Mouse (Mus musculus) 3T3-L1 (cell line): ENCODE data around the gene Nos1ap.

Experiments used
- DNase-seq: peaks from one replicate; pipeline ENCODE4 v3.0.0-alpha.2; 2015; ENCODE audit warnings: low read depth, low spot score

The Nos1ap gene

GRCm38 (mm10) chr1:170419961-170420360, 169.7 kb downstream of the Nos1ap start:
- DNase-seq = no peak

DNA sequence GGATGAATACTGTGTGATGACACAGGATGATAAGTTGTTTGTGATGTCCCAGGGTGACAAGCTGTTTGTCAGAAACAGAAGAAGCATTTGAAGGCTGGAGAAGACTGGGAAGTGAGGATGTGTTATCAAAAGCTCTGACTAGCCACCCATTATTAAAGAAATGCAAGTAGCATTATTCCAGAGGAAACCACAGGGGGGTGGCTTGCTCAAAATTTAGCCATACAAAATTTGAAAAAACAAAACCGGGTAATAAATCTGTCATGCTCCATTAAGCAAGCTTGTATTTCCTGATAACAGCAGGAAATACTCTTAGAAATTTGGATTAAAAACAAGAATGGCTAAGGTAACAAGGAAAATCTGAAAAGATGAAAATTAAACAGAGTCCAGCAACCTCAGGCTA, 171.5 kb downstream of the Nos1ap start:
- DNase-seq = no peak

GRCm38 (mm10) chr1:170416967-170417366, 172.7 kb downstream of the Nos1ap start:
- DNase-seq = no peak

DNA sequence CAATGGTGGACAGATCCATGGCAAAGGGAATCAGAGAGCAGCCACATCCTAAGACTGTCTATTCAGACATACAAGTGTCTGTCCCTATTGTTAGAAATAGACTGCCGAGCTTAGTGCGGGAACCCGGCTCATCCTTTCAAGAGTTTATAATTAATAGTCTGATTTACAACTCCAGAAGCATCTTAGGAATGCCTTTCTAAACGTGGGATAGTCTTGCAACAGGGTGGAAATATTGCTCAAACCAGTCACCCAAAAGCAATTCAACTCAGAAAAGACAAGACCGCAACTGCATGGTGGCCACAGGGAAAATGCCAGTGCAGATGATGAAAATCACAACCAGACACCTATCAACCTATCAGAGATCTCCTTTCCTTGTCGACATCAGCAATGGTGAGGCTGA, 173.5 kb downstream of the Nos1ap start:
- no peak for DNase-seq

DNA sequence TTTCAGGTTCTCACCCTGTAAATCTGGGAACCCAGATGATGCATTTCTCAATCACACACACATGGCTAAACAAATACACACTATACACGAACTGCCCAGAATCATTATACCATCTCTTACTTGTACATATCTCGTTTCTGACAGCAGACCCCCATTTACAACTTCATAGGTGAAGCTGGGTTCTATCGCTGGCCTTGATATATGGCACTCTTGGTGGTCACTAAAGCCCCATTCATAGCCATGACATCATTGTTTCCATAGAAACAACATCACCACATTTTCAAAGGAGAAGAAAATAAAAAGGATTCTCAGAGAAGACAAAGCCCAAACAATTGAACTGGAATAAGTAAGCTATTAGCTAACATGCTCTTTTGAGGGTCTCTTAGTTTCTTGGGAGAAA, 174.3 kb downstream of the Nos1ap start:
- no peak for DNase-seq

DNA sequence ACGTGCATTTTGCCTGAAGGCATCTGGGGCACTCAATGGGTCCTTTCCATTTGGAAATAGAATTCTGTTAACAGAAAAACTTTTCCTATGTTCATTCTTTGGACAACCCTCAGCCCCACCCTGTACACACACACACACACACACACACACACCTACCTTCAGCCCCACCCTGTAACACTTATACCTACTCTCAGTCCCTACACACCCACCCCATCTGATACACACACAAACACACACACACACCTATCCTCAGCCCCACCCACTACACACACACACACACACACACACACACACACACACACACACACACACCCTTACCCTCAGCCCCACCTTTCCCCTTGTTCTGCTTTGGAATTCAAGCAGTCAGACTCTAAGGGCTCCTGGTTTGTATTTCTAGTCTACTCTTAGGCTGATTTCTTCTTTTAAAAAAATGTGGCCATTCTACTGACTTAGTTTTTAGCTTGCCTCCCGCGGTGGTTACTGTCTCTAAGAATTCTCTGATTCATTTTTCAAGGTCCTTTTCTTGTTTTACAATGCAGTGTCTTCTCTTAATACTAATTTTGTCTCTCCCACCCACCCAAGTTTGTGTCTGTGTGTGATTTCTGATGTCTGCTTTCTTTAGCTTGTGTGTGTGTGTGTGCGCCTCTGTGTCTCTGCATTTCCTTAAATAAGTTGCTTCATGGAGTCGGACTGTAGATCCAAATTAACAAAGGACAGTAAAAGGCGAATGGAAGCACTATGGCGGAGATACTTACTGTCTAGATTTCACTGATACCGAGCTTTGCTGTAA, 179.1 kb downstream of the Nos1ap start:
- no peak for DNase-seq

GRCm38 (mm10) chr1:170409091-170409490, 180.6 kb downstream of the Nos1ap start:
- DNase-seq = no peak

DNA sequence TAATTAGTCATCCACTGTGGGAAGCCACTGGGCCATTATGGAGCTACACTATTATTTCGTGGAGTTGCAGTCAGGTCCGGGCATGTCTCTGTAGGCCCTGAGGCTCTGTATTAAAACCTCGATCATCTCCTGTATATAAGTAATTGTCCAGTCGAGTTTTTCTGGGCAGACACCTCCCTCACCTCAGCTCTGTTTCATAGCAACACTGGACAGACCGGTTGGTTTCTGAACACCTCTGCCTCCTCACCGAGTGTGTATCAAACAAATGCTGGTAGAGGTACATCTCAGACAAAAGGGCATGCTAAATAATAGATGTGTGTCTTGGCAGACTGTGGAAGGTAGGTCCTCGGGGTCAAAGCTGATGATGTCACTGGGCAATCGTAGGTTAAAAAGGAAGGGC, 182.7 kb downstream of the Nos1ap start:
- DNase-seq = no peak

GRCm38 (mm10) chr1:170405152-170405551, 184.5 kb downstream of the Nos1ap start:
- DNase-seq = no peak

- DNase-seq = no peak
Measured at GRCm38 (mm10) chr1:170402682-170403081, 187.0 kb downstream of the Nos1ap start.

- no peak for DNase-seq
Measured at GRCm38 (mm10) chr1:170398866-170399265, 190.8 kb downstream of the Nos1ap start.

- no peak for DNase-seq
Measured at GRCm38 (mm10) chr1:170395101-170395500, 194.6 kb downstream of the Nos1ap start.

DNA sequence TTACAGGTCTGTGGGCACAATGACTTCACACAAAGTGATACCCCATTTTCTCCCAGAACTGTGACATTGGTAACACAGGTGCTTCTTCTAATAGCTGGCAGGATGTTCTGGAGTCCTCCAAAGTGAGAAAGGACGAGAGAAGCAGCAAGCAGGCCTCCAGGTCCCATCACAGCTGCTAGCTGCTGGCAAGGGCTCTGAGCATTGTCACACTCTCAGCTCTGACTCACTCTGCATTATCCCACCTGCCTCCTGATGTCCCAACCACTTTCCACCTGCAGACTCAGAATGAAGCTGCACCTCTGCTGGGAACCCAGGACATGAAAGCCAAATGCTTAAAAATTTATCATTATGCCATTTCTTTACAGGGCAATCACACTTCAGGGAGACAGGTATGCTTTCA, 195.0 kb downstream of the Nos1ap start:
- no peak for DNase-seq

GRCm38 (mm10) chr1:170392771-170393728, 196.6 kb downstream of the Nos1ap start:
- DNase-seq = no peak

GRCm38 (mm10) chr1:170387180-170387912, 202.3 kb downstream of the Nos1ap start:
- no peak for DNase-seq

DNA sequence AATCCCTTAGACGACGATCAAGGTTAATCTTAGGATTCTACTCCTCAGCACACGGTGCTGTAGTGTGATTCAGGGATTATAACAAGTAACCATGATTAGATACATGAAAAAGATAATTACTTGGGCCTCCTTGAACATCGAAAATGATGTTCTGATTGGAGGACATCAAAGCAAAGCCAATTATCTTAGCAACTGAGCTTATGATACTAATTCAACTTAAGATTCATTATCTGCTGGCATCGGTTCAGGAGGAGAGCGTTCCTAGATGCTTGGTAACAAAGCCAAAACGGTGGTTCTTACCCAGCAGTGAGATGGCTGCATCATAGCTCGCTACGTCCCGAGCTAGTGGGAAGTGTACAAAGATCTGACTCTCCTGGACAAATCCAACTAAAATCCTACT, 204.2 kb downstream of the Nos1ap start:
- no peak for DNase-seq

DNA sequence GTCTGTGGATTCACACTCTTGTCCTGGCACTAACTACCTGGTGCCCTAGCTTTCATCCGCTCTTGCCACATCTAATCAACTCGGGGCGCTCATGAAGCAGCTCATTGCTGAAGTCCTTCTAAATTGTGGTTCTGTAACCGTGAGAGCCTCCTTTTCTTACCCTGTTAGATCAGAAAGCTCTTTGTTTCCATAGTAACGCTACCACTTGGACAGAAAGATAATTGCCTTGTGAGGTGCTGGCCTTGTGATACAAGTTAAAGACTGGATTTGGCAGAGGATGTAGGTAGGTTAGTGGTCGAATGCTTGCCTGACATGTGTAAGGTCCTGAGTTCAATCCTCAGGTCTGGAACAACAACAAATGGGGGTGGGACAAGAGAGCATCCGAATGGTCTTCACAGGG, 206.1 kb downstream of the Nos1ap start:
- DNase-seq = no peak

- no peak for DNase-seq
Measured at GRCm38 (mm10) chr1:170381457-170381856, 208.2 kb downstream of the Nos1ap start.

- no peak for DNase-seq
Measured at GRCm38 (mm10) chr1:170380505-170380904, 209.2 kb downstream of the Nos1ap start.

DNA sequence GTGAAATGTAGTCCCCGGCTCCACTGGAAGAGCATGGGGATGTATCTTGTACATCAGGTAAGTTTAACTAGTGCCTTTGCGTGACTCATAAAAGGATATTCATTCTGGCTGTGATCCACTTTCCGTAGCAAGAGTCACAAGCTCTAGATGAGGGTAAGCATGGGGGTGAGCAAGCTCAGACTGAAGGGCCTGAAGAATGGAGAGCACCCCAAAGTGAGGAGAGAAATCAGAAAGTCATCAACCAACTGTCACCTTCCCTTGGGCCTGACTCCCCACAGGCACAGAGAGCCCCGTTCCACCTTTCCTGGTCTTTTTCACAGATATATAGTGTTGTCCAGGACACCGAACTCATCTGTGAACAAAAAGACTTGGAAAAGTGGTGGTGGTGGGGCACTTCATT, 213.9 kb downstream of the Nos1ap start:
- no peak for DNase-seq

DNA sequence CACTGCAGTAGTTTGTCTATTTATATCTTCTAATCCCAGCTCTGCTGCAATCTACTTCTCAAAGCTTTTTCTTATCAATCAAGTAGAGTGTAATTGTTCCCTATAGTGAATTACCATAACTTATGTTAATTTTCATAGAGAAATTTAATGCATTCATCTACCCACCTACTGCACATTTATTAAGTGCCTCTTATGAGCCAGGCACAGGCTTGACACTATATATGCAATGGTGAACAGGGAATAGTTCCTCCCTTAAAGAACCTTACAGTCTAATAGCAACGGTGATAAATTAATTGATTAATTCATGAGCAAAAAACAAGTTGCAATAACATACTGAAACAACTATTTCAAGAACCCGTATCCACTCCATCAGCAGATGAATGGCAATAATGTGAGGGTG, 215.9 kb downstream of the Nos1ap start:
- DNase-seq = no peak

DNA sequence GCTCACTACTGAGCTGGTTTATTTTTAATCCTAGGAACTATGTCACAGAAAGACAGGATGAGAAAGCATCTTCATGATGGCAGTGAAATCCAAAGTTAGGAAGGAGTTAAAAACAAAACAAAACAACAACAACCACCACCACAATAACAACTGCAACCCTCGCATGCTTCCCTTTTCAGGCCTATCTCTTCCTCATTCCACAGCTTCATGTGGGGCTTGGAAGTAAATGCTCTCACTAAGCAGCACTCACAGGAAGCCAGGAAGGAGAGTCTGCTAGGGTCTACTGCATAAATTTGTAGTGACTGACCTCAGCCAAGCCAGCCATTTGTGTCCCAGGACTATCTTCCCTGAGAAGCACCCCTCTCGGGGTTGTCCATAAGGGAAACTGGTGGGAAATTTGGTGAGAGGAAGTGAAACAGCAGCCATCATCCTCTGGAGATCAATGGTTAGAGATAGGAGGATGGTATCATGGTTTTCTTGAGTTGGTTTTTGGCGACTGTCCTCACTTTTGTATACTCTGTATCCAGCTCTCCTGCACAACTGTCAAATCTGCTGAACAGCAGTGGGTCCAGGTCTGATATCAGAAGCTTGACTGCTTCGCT, 218.4 kb downstream of the Nos1ap start:
- DNase-seq = no peak
